Mouse (Mus musculus) bone marrow macrophage, adult 2 months (primary cell): ENCODE data around the gene Rundc1. TPM values are rescaled to one million over a fixed set of nuclear protein-coding genes. Genes with fewer than 3 reads are reported as not detected.
"Not testable (repeated sequence)": the region's sequence is repeated elsewhere in the genome, so short reads cannot be mapped to it uniquely, and the experiment has no call there.

Experiments
- H3K27ac ChIP-seq: 2 replicates; pipeline ENCODE4 v1.5.1; 2012; ENCODE audit warnings: low read depth, low read length; ENCODE audit not compliant: insufficient read depth
- H3K4me1 ChIP-seq: 2 replicates; pipeline ENCODE4 v1.6.1; 2012; ENCODE audit warnings: low read length; ENCODE audit not compliant: control insufficient read depth, insufficient read depth
- H3K4me3 ChIP-seq: 2 replicates; pipeline ENCODE4 v1.5.1; 2012; ENCODE audit warnings: mild to moderate bottlenecking, low read length, moderate library complexity; ENCODE audit not compliant: insufficient read depth
- CTCF ChIP-seq: IDR thresholded peaks from 2 replicates; pipeline ENCODE4 v1.5.1; 2012; ENCODE audit warnings: low read depth, mild to moderate bottlenecking, low read length, moderate library complexity
- POLR2A ChIP-seq: IDR thresholded peaks from 2 replicates; pipeline ENCODE4 v1.6.1; 2012; ENCODE audit warnings: mild to moderate bottlenecking, low read depth, low read length, borderline replicate concordance
- polyA plus RNA-seq: library from polyadenylated mRNA; stranded (reverse); fragments of >200 nt; gene quantifications from 2 replicates; pipeline ENCODE4 v1.2.4, GENCODE M21; 2012; ENCODE audit not compliant: missing spikeins, insufficient read depth, insufficient read length

Gene Rundc1
- polyA plus RNA-seq, 1 experiment = 11.4 TPM

GRCm38 (mm10) chr11:101419610-101420009, 5.3 kb upstream of the Rundc1 start:
- Histone ChIP-seq H3K27ac (no peak overlapping the region), H3K4me3 (no peak overlapping the region), H3K4me1 (peaks cover 14% of the 10 kb centered on the region)
- TF ChIP-seq POLR2A (no peak), CTCF (no peak)

GRCm38 (mm10) chr11:101420148-101420547, 4.7 kb upstream of the Rundc1 start:
- peaks cover 14% of the 10 kb centered on the region for H3K4me1 ChIP-seq
- no peak overlapping the region for H3K27ac ChIP-seq
- TF ChIP-seq POLR2A (no peak), CTCF (no peak)
- no peak overlapping the region for H3K4me3 ChIP-seq

GRCm38 (mm10) chr11:101424105-101424851, 607 bp upstream of the Rundc1 start, which contains the start of gene Gm27029:
Gm27029 (minus strand) TSS chr11:101424796.
- Histone ChIP-seq H3K4me1 (peaks cover 17% of the 10 kb centered on the region), H3K27ac (peak within 1 kb of the TSS; percentile 62), H3K4me3 (peak within 1 kb of the TSS; percentile 85)
- no peak for TF ChIP-seq CTCF
- no peak for TF ChIP-seq POLR2A

- Histone ChIP-seq H3K27ac (0 out of 2 replicates have a peak overlapping the region, but pooled peaks have one; percentile 9), H3K4me1 (peaks cover 17% of the 10 kb centered on the region), H3K4me3 (peak overlapping the region; percentile 85)
- TF ChIP-seq CTCF (no peak), POLR2A (no peak)
Measured at GRCm38 (mm10) chr11:101426165-101426564, 1.3 kb downstream of the Rundc1 start.

GRCm38 (mm10) chr11:101431327-101431726, 6.4 kb downstream of the Rundc1 start:
- peaks cover 7% of the 10 kb centered on the region for H3K4me1 ChIP-seq
- TF ChIP-seq CTCF = no peak
- TF ChIP-seq POLR2A = no peak
- H3K27ac ChIP-seq = no peak overlapping the region
- H3K4me3 ChIP-seq = no peak overlapping the region

- H3K4me1 ChIP-seq = no peaks in the 10 kb centered on the region
- no peak overlapping the region for H3K27ac ChIP-seq
- TF ChIP-seq POLR2A (no peak), CTCF (no peak)
- no peak overlapping the region for H3K4me3 ChIP-seq
Measured at GRCm38 (mm10) chr11:101433396-101433795, 8.5 kb downstream of the Rundc1 start.

- no peak overlapping the region for H3K27ac ChIP-seq
- TF ChIP-seq POLR2A (no peak), CTCF (no peak)
- no peaks in the 10 kb centered on the region for H3K4me1 ChIP-seq
- no peak overlapping the region for H3K4me3 ChIP-seq
Measured at GRCm38 (mm10) chr11:101435831-101436230, 10.9 kb downstream of the Rundc1 start.

- Histone ChIP-seq H3K27ac (no peak overlapping the region), H3K4me3 (no peak overlapping the region), H3K4me1 (no peaks in the 10 kb centered on the region)
- TF ChIP-seq POLR2A = no peak
- no peak for TF ChIP-seq CTCF
Measured at GRCm38 (mm10) chr11:101436916-101437315, 12.0 kb downstream of the Rundc1 start.

- not testable (repeated sequence) for H3K4me1 ChIP-seq, H3K4me3 ChIP-seq, H3K27ac ChIP-seq
Measured at GRCm38 (mm10) chr11:101438006-101438405, 13.1 kb downstream of the Rundc1 start.

GRCm38 (mm10) chr11:101441450-101442126, 16.7 kb downstream of the Rundc1 start:
- TF ChIP-seq CTCF = 0 out of 2 replicates have a peak, but pooled peaks have one; percentile 23
- not testable (repeated sequence) for H3K27ac ChIP-seq, H3K4me1 ChIP-seq
- peak overlapping the region; percentile 47 for H3K4me3 ChIP-seq
